Mouse (Mus musculus) stomach, postnatal 0 days (tissue): ENCODE measurements at regions not wholly inside any gene's neighbourhood (a gene's known extent, or its start where the extent isn't known, plus 50 kb on each side); places are given as distances from the start of the nearest gene placed in this dataset.

Experiments used
- ATAC-seq: fragments of 200-750 bp; cut with Nextera tagmentation; 2 replicates; pipeline ENCODE4 v1.8.0; 2017; ENCODE audit not compliant: low FRiP score, low TSS enrichment
- DNase-seq: peaks from one replicate; pipeline ENCODE4 v3.0.0-alpha.2; 2016; ENCODE audit warnings: low spot score
- H3K27ac ChIP-seq: fragments of 300-500 bp; sonication (generic); replicated peaks from 2 replicates; pipeline ENCODE4 v1.5.1; 2014; ENCODE audit warnings: mild to moderate bottlenecking, control low read depth
- H3K27me3 ChIP-seq: fragments of 300-500 bp; sonication (generic); 2 replicates; pipeline ENCODE4 v1.6.1; 2014; ENCODE audit warnings: low read length; ENCODE audit not compliant: control insufficient read depth, insufficient read depth
- H3K36me3 ChIP-seq: fragments of 300-500 bp; sonication (generic); 2 replicates; pipeline ENCODE4 v1.6.1; 2014; ENCODE audit warnings: low read length, mixed read lengths; ENCODE audit not compliant: control insufficient read depth, insufficient read depth
- H3K4me1 ChIP-seq: fragments of 300-500 bp; sonication (generic); replicated peaks from 2 replicates; pipeline ENCODE4 v1.6.1; 2014; ENCODE audit warnings: antibody characterized with exemption; ENCODE audit not compliant: control insufficient read depth, insufficient read depth
- H3K4me2 ChIP-seq: fragments of 300-500 bp; sonication (generic); replicated peaks from 2 replicates; pipeline ENCODE4 v1.6.1; 2014; ENCODE audit warnings: low read depth, mild to moderate bottlenecking, control low read depth, moderate library complexity
- H3K4me3 ChIP-seq: fragments of 300-500 bp; sonication (generic); 2 replicates; pipeline ENCODE4 v1.5.1; 2014; ENCODE audit warnings: low read depth, low read length, control low read depth
- H3K9ac ChIP-seq: fragments of 300-500 bp; sonication (generic); 2 replicates; pipeline ENCODE4 v1.6.1; 2014; ENCODE audit warnings: mild to moderate bottlenecking, low read length, control low read depth, mixed read lengths
- H3K9me3 ChIP-seq: fragments of 300-500 bp; sonication (generic); 2 replicates; pipeline ENCODE4 v1.6.1; 2016; ENCODE audit warnings: low read length; ENCODE audit not compliant: control insufficient read depth
- CTCF ChIP-seq: IDR thresholded peaks from 2 replicates; pipeline ENCODE4 v1.5.1; 2016; ENCODE audit warnings: antibody characterized with exemption, low read depth, mild to moderate bottlenecking, moderate library complexity
- EP300 ChIP-seq: optimal IDR thresholded peaks from 2 replicates; pipeline ENCODE3; 2016; ENCODE audit warnings: antibody characterized with exemption
- WGBS: fragments of 180-500 bp; shearing (Covaris S2); extraction: QIAGEN DNeasy Blood & Tissue Kit; methylation state at CpG from one replicate; pipeline ENCODE4 v1.1.7; 2014; 5-methylcytosine and 5-hydroxymethylcytosine counted together

DNA sequence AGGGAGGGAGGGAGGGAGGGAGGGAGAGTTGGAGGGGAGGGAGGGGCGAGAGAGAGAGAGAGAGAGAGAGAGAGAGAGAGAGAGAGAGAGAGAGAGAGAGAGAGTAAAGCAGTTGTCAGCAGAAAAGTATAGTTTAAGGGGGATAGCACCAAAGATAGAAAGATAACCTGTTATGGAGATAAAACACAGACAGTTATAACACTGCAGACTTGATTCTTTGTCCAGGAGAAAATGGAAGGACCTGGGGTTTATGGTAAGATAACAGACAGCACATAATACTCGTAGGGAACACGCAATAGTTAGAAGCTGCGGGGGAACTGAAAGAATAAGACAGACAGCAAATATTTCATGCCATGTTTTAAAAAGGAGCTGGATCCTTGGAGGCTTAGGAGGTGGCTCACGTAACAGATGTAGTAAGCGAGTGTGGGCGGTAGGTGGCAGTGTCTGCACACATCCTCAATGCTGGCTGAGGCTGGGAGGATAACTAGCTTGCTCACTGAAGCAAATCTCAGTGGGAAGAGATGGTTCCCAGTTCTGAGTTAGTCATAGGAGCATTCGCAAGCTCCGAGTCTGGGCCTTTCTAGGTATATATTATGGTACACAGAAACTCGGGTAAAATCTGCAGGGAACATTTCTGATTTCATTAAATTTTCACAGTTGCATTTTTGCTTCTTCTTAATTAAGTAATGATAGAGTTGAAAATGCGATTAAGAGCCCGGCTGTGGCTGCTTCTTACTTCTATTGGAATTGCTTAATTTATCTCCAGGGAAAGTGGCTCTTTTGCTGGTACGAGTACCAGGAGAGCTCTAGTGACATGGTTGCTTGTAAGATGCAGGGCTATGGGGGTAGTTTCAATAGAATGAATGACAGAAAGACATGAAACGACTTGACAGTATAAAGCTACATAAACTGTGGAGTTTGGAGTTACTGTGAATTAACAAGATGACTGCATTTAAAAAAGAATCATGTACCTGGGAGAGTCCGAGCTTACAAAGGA, 157.6 kb upstream of the Rgs1 start:
- Histone ChIP-seq H3K4me1 (no peaks in the 10 kb centered on the region), H3K27ac (no peak overlapping the region), H3K9me3 (no peaks in the 10 kb centered on the region), H3K9ac (no peak overlapping the region), H3K4me2 (no peak overlapping the region), H3K4me3 (no peak overlapping the region), H3K27me3 (no peaks in the 10 kb centered on the region), H3K36me3 (no peaks in the 10 kb centered on the region)
- ATAC-seq (peak; percentile 63; the same call in 1 of the 2 replicates), DNase-seq (peak; percentile 79)
- 24% methylated on average over 14 of the region's 15 CpGs for WGBS
- no peak for TF ChIP-seq EP300
- peak; percentile 97 for TF ChIP-seq CTCF

DNA sequence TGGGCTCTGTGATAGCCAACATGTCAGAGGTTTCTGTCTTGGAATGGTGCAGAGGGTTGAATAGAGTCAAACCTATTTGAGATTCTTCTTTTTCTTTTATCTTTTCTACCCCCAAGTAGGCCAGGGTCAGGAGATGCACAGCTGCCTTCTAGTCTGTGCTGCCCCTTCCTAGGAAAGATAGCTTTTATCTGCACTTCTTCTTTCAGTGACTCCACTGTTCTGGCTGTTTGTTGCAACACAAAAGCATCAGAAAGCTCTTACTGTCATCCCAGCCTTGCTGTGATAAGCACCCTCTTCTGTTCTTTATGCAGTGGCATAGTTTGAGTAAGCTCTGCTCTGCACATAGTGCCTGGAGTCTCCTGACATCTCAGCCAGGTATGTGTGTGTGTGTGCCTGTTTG, 156.7 kb upstream of the Rgs1 start:
- H3K36me3 ChIP-seq = no peaks in the 10 kb centered on the region
- no peak overlapping the region for H3K4me3 ChIP-seq
- H3K27ac ChIP-seq = no peak overlapping the region
- no peaks in the 10 kb centered on the region for H3K27me3 ChIP-seq
- ATAC-seq (no peak), DNase-seq (no peak)
- TF ChIP-seq CTCF = no peak
- TF ChIP-seq EP300 = no peak
- H3K9ac ChIP-seq = no peak overlapping the region
- H3K9me3 ChIP-seq = no peaks in the 10 kb centered on the region
- H3K4me2 ChIP-seq = no peak overlapping the region
- H3K4me1 ChIP-seq = no peaks in the 10 kb centered on the region

DNA sequence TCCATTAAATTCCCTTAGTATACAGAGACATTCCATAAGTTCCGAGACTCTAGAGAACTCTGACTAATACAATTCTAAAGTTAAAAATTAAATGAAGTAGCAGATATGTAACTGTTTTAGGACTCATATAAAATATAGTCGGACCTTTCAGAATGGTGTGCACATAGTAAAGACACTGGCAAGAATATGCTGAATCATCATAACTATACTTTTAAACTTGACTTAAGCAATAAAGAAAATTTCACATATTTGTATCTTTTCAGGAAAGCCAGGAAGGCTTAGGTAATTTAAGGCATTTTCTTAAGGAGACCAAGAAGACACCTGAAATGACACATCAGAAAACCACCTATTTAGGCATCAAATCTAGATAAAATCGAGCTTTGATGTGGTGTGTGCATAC, 156.0 kb upstream of the Rgs1 start:
- Histone ChIP-seq H3K4me3 (no peak overlapping the region), H3K9ac (no peak overlapping the region), H3K4me2 (no peak overlapping the region), H3K9me3 (no peaks in the 10 kb centered on the region), H3K27ac (no peak overlapping the region), H3K27me3 (no peaks in the 10 kb centered on the region), H3K4me1 (no peaks in the 10 kb centered on the region), H3K36me3 (no peaks in the 10 kb centered on the region)
- 60% methylated on average over 3 of the region's 3 CpGs for WGBS
- DNase-seq (no peak), ATAC-seq (no peak)
- no peak for TF ChIP-seq CTCF

DNA sequence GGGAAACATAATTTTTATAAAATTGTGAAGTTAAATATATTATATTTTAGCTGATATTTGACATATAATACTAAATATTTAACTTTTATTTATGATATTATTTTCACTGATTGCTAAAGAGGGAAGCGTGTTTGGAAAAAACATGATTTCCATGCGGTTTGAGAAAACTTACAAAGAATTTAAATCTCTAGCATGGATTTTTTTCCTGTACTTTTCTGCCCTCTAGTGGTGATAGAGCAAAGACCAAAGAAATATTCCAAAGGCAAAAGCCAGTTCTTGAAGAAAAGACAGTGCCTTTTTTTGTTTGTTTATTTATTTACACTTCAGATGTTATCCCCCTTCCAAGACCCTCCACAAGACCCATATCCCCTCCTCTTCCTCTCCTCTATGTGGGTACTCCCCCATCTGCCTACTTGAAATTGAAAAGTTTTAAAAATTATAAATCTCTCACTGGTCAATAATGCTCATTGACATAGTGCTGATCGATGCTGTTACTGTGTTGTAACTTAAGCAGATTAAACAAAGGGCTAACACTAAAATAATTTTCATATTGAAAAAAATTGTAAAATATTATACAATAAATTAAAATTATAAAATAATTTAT, 131.1 kb upstream of the Rgs1 start:
- no peak for TF ChIP-seq EP300
- peak; percentile 78 for TF ChIP-seq CTCF
- DNase-seq (no peak), ATAC-seq (no peak)
- Histone ChIP-seq H3K9ac (no peak overlapping the region), H3K4me3 (no peak overlapping the region), H3K4me1 (no peaks in the 10 kb centered on the region), H3K36me3 (no peaks in the 10 kb centered on the region), H3K27me3 (no peaks in the 10 kb centered on the region), H3K9me3 (no peaks in the 10 kb centered on the region), H3K27ac (no peak overlapping the region), H3K4me2 (no peak overlapping the region)
- WGBS = 38% methylated on average over 3 of the region's 3 CpGs

DNA sequence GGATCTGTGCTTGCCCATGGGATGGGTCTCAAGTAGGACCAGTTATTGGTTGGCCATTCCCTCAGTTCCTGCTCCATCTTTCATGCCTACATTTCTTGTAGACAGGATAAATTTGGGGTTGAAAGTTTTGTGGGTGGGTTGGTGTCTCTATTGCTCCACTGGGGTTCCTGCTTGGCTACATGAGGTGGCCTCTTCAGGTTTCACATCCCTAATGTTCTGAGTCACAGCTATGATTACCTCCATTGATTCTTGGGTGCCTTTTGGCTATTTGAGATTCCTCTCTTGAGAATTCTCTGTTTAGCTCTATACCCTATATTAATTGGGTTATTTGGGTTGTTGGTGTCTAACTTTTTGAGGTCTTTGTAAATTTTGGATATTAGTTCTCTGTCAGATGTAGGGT, 125.1 kb upstream of the Rgs1 start:
- no peak overlapping the region for H3K9ac ChIP-seq
- H3K4me2 ChIP-seq = no peak overlapping the region
- H3K4me1 ChIP-seq = no peaks in the 10 kb centered on the region
- H3K27me3 ChIP-seq = no peaks in the 10 kb centered on the region
- TF ChIP-seq EP300 (no peak), CTCF (no peak)
- ATAC-seq (no peak), DNase-seq (no peak)
- no peaks in the 10 kb centered on the region for H3K9me3 ChIP-seq
- H3K27ac ChIP-seq = no peak overlapping the region
- H3K4me3 ChIP-seq = no peak overlapping the region
- no peaks in the 10 kb centered on the region for H3K36me3 ChIP-seq

DNA sequence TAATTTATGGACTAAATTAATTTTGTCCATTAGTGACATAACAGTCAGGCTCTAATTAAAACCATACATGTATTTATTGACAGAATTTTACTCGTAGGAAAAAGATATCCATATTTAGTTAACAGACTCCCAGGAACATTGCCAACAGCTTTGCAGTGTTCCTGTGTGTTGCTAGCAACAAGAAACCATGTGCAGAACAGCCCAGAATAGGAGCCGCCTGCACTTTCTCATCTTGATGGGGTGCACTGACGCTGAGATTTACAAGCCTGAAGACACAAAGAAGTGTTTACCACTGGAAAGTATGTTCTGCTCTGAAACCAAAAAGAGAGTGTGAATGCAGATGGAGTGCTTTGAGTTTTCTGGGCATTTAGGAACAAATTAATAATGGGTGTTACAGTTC, 118.5 kb upstream of the Rgs1 start:
- WGBS = 38% methylated on average over 3 of the region's 3 CpGs
- Histone ChIP-seq H3K4me2 (no peak overlapping the region), H3K4me3 (no peak overlapping the region), H3K4me1 (no peaks in the 10 kb centered on the region), H3K27me3 (no peaks in the 10 kb centered on the region), H3K27ac (no peak overlapping the region), H3K36me3 (no peaks in the 10 kb centered on the region), H3K9ac (no peak overlapping the region), H3K9me3 (no peaks in the 10 kb centered on the region)
- ATAC-seq (peak; percentile 65; the same call in 1 of the 2 replicates), DNase-seq (peak; percentile 38)
- TF ChIP-seq EP300 = no peak
- no peak for TF ChIP-seq CTCF
